Mouse (Mus musculus) fat pad, adult 2 months (tissue): ENCODE results near the gene Dll1.
A peak's percentile ranks its signal among the peaks of the same experiment; 100 is the strongest.

Source experiments
- DNase-seq: peaks from one replicate; pipeline ENCODE4 v3.0.0-alpha.2; 2011; ENCODE audit warnings: low read depth, low spot score; ENCODE audit errors: extremely low read depth

Gene Dll1

GRCm38 (mm10) chr17:15337906-15338305, 38.8 kb downstream of the Dll1 start:
- DNase-seq: no peak

- no peak for DNase-seq
These were observed 46.8 kb downstream of the Dll1 start for GRCm38 (mm10) chr17:15329740-15330318.

GRCm38 (mm10) chr17:15327106-15327505, 49.6 kb downstream of the Dll1 start:
- DNase-seq: peak; percentile 90

GRCm38 (mm10) chr17:15325976-15326842, 50.5 kb downstream of the Dll1 start:
- peak; percentile 94 for DNase-seq

GRCm38 (mm10) chr17:15323191-15323834, 53.4 kb downstream of the Dll1 start:
- no peak for DNase-seq
